Mouse (Mus musculus): Measurements from ENCODE around the gene Usp35. TPM values are rescaled to one million over a fixed set of nuclear protein-coding genes. Genes with fewer than 3 reads are reported as not detected.

Usp35 gene
- polyA plus RNA-seq, 1 experiment from 2014 or later, result 1.5 TPM

DNA sequence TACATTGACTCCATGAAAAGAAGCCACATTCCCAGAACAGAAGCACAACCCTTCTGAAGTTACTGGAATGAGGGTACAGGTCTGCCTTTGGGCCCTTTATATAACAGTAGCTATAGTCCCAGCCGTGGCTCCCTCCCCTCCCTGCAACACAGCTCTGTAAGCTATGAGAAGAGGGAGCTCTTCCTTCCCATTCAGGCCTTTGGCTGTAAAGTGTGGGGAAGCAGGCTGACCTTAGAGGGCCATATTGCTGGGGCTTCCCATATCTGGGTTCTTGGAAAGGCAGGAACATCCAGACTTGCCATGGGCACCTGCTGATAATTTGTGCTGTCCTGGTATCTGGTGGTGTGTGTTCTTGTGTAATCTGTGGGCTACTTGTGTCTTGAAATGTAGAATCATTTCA lies 24.3 kb downstream of the Usp35 start:
- ATAC-seq, result no peak
- no peak for DNase-seq (ENCODE audit: low spot score)
- TF ChIP-seq CTCF (IDR thresholded peaks at IDR 0.05) (no peak), EP300 (IDR thresholded peaks at IDR 0.05) (no peak)
- WGBS, result 78% methylated on average over 1 of the region's 1 CpGs
- Histone ChIP-seq H3K4me2 (replicated peaks; ENCODE audit: low read depth, low read length) (no peak overlapping the region), H3K9ac (replicated peaks; ENCODE audit: low read depth) (no peak overlapping the region), H3K9me3 (ENCODE audit: low read length) (no peaks in the 10 kb centered on the region), H3K36me3 (ENCODE audit: insufficient read depth, low read length) (peaks cover 33% of the 10 kb centered on the region; the same call in 1 of the 2 replicates), H3K27ac (ENCODE audit: low read length) (no peak overlapping the region), H3K4me1 (ENCODE audit: insufficient read depth, low read depth, low read length) (no peaks in the 10 kb centered on the region), H3K4me3 (ENCODE audit: low read depth, low read length) (no peak overlapping the region), H3K27me3 (replicated peaks; ENCODE audit: insufficient read depth, low read length) (no peaks in the 10 kb centered on the region)

DNA sequence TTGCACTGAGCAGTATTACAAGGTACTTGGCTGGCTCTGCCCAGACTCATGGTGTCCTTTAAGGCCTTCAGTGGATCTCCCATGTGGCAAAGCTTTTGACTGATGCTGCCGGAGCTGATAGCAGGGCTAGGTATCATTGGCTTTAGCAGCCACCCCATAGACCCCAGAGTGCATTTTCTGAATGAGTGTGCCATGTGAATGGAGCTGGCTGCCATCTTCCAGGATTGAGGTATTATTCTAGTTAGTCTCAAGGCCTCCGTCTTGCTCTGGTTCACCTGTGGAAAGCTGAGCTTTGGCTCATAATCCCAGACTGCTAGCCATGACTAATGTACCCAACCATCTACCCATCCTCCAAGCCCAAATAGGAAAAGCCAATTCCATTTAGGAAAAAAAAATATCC lies 25.0 kb downstream of the Usp35 start:
- no peaks in the 10 kb centered on the region for H3K9me3 ChIP-seq (ENCODE audit: low read length)
- H3K36me3 ChIP-seq (ENCODE audit: insufficient read depth, low read length), result peaks cover 33% of the 10 kb centered on the region; the same call in 1 of the 2 replicates
- H3K9ac ChIP-seq (replicated peaks; ENCODE audit: low read depth), result no peak overlapping the region
- no peaks in the 10 kb centered on the region for H3K27me3 ChIP-seq (replicated peaks; ENCODE audit: insufficient read depth, low read length)
- DNase-seq (ENCODE audit: low spot score) (no peak), ATAC-seq (no peak)
- H3K27ac ChIP-seq (ENCODE audit: low read length), result no peak overlapping the region
- no peak overlapping the region for H3K4me2 ChIP-seq (replicated peaks; ENCODE audit: low read depth, low read length)
- WGBS, result 98% methylated on average over 2 of the region's 2 CpGs
- TF ChIP-seq EP300 (IDR thresholded peaks at IDR 0.05) (no peak), CTCF (IDR thresholded peaks at IDR 0.05) (no peak)
- H3K4me1 ChIP-seq (ENCODE audit: insufficient read depth, low read depth, low read length), result no peaks in the 10 kb centered on the region
- H3K4me3 ChIP-seq (ENCODE audit: low read depth, low read length), result no peak overlapping the region

DNA sequence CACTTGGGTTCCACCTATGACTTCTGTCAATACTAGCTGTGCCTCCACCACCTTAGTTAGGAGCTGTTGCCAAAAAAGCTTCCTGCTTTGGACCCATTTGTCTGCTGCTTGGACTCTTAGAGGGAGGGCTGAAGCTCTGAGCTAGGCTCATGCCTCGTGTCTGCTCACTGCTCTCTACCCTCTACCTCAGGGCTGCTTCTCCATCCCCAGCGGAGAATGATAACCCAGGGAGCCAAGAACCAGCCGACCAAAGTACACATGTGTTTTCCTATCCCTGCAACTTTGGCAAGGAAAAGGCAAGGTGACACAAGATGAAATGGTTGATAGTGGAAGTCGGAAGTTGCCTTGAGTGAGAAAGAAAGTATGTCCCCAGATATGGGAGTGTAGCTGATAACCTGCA lies 26.6 kb downstream of the Usp35 start:
- TF ChIP-seq EP300 (IDR thresholded peaks at IDR 0.05) (no peak), CTCF (IDR thresholded peaks at IDR 0.05) (no peak)
- Histone ChIP-seq H3K9me3 (ENCODE audit: low read length) (no peaks in the 10 kb centered on the region), H3K27ac (ENCODE audit: low read length) (no peak overlapping the region), H3K36me3 (ENCODE audit: insufficient read depth, low read length) (peaks cover 37% of the 10 kb centered on the region), H3K4me2 (replicated peaks; ENCODE audit: low read depth, low read length) (no peak overlapping the region), H3K9ac (replicated peaks; ENCODE audit: low read depth) (no peak overlapping the region), H3K4me3 (ENCODE audit: low read depth, low read length) (no peak overlapping the region), H3K27me3 (replicated peaks; ENCODE audit: insufficient read depth, low read length) (no peaks in the 10 kb centered on the region), H3K4me1 (ENCODE audit: insufficient read depth, low read depth, low read length) (no peaks in the 10 kb centered on the region)
- ATAC-seq (no peak), DNase-seq (ENCODE audit: low spot score) (no peak)
- WGBS, result 84% methylated on average over 4 of the region's 4 CpGs

DNA sequence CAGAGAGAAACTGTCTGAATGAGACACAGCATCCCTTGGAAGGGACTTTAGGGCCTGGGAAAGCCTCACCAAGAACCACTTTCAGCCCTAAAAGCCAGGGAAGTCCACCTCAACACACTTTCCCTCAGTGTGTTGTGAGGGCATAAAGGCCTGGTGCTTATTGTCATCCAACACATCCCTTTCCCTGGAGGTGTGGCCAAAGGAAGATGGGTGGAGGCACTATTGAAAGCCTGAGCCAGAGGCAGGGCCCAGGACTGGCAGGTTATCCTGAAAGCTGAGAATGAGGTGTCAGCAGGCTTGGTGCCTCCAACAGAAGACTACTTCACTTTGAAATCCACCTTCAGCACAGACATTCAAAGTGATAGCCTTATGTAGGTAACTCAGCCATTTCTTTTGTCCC lies 27.3 kb downstream of the Usp35 start:
- no peak overlapping the region for H3K27ac ChIP-seq (ENCODE audit: low read length)
- H3K4me3 ChIP-seq (ENCODE audit: low read depth, low read length), result no peak overlapping the region
- TF ChIP-seq CTCF (IDR thresholded peaks at IDR 0.05), result no peak
- TF ChIP-seq EP300 (IDR thresholded peaks at IDR 0.05), result no peak
- peaks cover 37% of the 10 kb centered on the region for H3K36me3 ChIP-seq (ENCODE audit: insufficient read depth, low read length)
- ATAC-seq, result no peak
- H3K4me1 ChIP-seq (ENCODE audit: insufficient read depth, low read depth, low read length), result no peaks in the 10 kb centered on the region
- no peak overlapping the region for H3K4me2 ChIP-seq (replicated peaks; ENCODE audit: low read depth, low read length)
- no peak for DNase-seq (ENCODE audit: low spot score)
- no peak overlapping the region for H3K9ac ChIP-seq (replicated peaks; ENCODE audit: low read depth)
- H3K27me3 ChIP-seq (replicated peaks; ENCODE audit: insufficient read depth, low read length), result no peaks in the 10 kb centered on the region
- no peaks in the 10 kb centered on the region for H3K9me3 ChIP-seq (ENCODE audit: low read length)

DNA sequence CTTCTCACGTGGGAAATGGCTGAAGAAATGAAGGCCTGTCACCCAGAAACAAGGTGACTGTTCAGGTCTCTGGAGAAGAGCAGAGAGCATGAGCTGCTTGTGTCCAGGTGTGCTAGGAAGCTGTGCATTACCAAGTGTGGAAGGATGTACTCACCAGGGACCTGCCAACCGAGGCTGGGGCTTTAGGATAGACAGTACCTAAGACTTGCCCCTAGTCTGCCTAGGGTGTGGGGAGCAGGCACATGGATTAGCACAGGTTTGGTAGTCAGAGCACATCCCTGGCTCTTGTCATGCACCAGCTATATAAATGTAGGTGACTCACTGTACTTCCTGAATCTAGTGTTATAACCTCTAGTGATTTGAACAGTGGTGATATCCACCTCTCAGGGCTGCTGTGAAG lies 28.2 kb downstream of the Usp35 start:
- no peak overlapping the region for H3K4me2 ChIP-seq (replicated peaks; ENCODE audit: low read depth, low read length)
- H3K36me3 ChIP-seq (ENCODE audit: insufficient read depth, low read length), result peaks cover 33% of the 10 kb centered on the region
- 79% methylated on average over 2 of the region's 2 CpGs for WGBS
- ATAC-seq (no peak), DNase-seq (ENCODE audit: low spot score) (no peak)
- no peaks in the 10 kb centered on the region for H3K9me3 ChIP-seq (ENCODE audit: low read length)
- no peaks in the 10 kb centered on the region for H3K27me3 ChIP-seq (replicated peaks; ENCODE audit: insufficient read depth, low read length)
- no peak overlapping the region for H3K9ac ChIP-seq (replicated peaks; ENCODE audit: low read depth)
- no peak overlapping the region for H3K4me3 ChIP-seq (ENCODE audit: low read depth, low read length)
- no peak for TF ChIP-seq EP300 (IDR thresholded peaks at IDR 0.05)
- no peak for TF ChIP-seq CTCF (IDR thresholded peaks at IDR 0.05)
- H3K4me1 ChIP-seq (ENCODE audit: insufficient read depth, low read depth, low read length), result no peaks in the 10 kb centered on the region
- H3K27ac ChIP-seq (ENCODE audit: low read length), result no peak overlapping the region

DNA sequence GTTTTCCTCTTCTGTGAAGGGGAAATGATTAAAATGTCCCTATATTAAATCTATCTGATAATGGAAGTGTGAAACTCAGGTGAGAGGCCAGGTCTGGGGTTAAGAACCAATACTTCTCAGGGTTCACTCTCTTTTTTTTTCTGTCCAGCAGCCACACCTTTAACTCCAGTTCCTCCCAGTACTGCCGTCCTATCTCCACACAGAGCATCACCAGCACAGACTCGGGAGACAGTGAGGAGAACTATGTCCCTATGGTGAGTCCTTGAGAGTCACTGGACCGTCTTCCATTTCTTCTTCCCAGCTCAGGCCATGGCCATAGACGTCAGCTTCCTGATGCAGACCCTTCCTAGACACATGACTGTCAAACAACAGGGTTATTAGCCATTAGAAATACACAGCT lies 28.9 kb downstream of the Usp35 start:
- WGBS, result 71% methylated on average over 4 of the region's 4 CpGs

DNA sequence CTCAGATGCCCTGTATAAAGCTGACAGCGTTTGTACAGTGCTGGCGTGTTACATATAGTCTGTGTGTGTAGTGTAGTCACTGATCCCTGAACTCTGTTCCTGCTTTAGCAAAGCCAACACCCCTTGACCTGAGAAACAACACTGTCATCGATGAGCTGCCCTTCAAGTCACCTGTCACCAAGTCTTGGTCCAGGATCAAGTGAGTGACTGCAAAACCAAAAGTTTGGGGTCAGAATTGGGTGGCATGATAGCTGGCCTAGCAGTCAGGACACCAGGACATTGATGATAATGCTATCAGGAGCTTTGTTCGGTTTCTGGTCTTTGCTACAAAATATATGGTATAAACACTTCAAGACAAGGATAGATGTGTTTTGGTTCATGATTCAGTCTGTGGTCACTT lies 29.6 kb downstream of the Usp35 start:
- Histone ChIP-seq H3K27ac (ENCODE audit: low read length) (no peak overlapping the region), H3K27me3 (replicated peaks; ENCODE audit: insufficient read depth, low read length) (no peaks in the 10 kb centered on the region), H3K4me3 (ENCODE audit: low read depth, low read length) (no peak overlapping the region), H3K4me1 (ENCODE audit: insufficient read depth, low read depth, low read length) (no peaks in the 10 kb centered on the region), H3K9ac (replicated peaks; ENCODE audit: low read depth) (no peak overlapping the region), H3K4me2 (replicated peaks; ENCODE audit: low read depth, low read length) (no peak overlapping the region), H3K36me3 (ENCODE audit: insufficient read depth, low read length) (peaks cover 27% of the 10 kb centered on the region), H3K9me3 (ENCODE audit: low read length) (no peaks in the 10 kb centered on the region)
- ATAC-seq, result no peak
- WGBS, result 80% methylated on average over 4 of the region's 4 CpGs
- no peak for TF ChIP-seq EP300 (IDR thresholded peaks at IDR 0.05)
- no peak for TF ChIP-seq CTCF (IDR thresholded peaks at IDR 0.05)
- no peak for DNase-seq (ENCODE audit: low spot score)

More for the DNA sequence above, 28.9 kb downstream of the Usp35 start:
- Histone ChIP-seq H3K4me1 (ENCODE audit: insufficient read depth, low read depth, low read length) (no peaks in the 10 kb centered on the region), H3K9ac (replicated peaks; ENCODE audit: low read depth) (no peak overlapping the region), H3K4me2 (replicated peaks; ENCODE audit: low read depth, low read length) (no peak overlapping the region), H3K9me3 (ENCODE audit: low read length) (no peaks in the 10 kb centered on the region), H3K27me3 (replicated peaks; ENCODE audit: insufficient read depth, low read length) (no peaks in the 10 kb centered on the region), H3K27ac (ENCODE audit: low read length) (no peak overlapping the region), H3K4me3 (ENCODE audit: low read depth, low read length) (no peak overlapping the region), H3K36me3 (ENCODE audit: insufficient read depth, low read length) (peaks cover 27% of the 10 kb centered on the region)
- no peak for TF ChIP-seq EP300 (IDR thresholded peaks at IDR 0.05)
- TF ChIP-seq CTCF (IDR thresholded peaks at IDR 0.05), result no peak
- no peak for DNase-seq (ENCODE audit: low spot score)
- ATAC-seq, result no peak

All from lung, postnatal 0 days (tissue).